Mouse (Mus musculus) 416B (cell line): ENCODE measurements at regions not wholly inside any gene's neighbourhood (a gene's known extent, or its start where the extent isn't known, plus 50 kb on each side); places are given as distances from the start of the nearest gene placed in this dataset.
A peak's percentile ranks its signal among the peaks of the same experiment; 100 is the strongest.

Source experiments
- DNase-seq: peaks from one replicate; pipeline ENCODE4 v3.0.0; 2011; ENCODE audit warnings: low read depth

GRCm38 (mm10) chr1:72000741-72001140 is 211.4 kb downstream of the Mreg start:
- no peak for DNase-seq

DNA sequence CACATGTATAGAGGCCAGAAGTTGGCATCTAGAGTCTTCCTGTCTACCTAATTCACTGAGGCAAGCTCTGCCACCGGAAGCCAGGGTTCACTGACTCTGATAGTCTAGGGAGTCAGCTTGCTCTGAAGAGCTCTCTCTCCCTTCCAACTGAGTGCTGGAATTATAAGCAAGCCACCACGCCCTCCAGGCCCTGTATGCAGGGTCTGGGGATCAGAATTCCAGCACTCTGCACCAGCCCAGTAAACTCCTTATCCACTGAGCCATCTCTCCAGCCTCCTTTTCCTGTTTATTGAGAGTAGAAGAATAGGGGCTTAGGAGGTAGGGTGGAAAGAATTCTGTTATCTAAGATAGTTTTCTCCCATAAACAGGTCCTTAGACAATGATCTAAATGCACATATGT is 215.3 kb downstream of the Mreg start:
- no peak for DNase-seq

- no peak for DNase-seq
These were observed 215.9 kb downstream of the Mreg start for GRCm38 (mm10) chr1:71996234-71996619.

GRCm38 (mm10) chr1:71995573-71996233 is 216.4 kb downstream of the Mreg start:
- no peak for DNase-seq

DNA sequence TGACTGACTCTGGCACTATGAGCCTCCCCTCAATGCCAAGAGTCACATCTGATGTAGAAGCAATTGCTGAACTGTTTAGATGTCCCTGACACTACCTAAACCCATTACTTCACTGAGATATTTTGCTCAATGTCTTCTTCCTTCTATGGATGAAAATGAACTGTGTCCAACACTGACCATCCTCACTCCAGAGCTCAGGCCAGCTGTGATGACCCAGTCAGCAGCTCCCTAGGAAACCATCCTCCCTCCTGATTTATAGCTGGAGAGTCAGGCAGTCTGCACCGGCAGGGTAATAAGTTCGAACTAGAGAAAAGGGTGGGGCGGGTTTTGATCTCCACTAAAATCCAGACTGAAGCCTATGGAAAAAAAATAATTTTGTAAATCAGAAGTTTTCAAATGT is 221.2 kb downstream of the Mreg start:
- DNase-seq: no peak

- DNase-seq: no peak
These were observed 224.0 kb downstream of the Mreg start for GRCm38 (mm10) chr1:71988086-71988485.

GRCm38 (mm10) chr1:71986047-71986446 is 226.1 kb downstream of the Mreg start:
- DNase-seq: no peak

GRCm38 (mm10) chr1:71983786-71984185 is 228.3 kb downstream of the Mreg start:
- DNase-seq: no peak

DNA sequence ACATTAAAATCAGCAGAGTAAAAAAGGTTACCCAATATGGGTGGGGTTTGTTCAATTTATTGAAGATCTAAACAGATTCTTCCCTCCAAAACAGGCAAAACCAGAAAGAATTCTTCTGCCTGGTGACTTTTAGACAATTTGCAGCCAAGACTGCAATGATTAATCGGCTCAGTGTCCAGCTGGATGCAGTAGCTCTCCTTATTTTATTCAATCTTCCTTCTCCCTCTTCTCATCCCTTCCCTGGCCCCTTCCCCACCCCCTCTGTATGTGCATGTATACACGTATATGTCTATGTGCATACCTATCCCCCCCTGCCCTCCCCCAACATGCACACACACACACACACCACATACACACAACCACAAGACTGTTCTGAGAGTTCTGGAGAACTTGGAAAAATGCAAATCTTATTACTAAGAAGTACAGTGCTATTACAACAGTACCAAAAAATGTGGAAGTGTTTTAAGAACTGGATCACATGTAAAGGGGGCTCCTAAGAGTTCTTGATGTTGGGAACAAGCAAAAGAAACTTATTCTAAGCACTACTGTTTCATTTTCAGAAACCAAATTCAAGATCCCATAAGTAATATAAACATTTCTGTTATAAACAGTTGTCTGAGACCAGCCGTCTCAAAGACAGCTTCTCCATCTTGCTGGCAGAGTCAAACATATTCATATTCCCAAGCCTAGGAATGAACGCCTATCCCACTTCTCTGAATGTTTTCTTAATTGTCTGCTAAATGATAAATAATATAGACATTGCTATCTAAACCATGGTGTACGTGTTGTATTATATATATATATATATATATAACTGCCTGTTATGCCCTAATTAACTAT is 229.5 kb downstream of the Mreg start:
- DNase-seq: no peak

DNA sequence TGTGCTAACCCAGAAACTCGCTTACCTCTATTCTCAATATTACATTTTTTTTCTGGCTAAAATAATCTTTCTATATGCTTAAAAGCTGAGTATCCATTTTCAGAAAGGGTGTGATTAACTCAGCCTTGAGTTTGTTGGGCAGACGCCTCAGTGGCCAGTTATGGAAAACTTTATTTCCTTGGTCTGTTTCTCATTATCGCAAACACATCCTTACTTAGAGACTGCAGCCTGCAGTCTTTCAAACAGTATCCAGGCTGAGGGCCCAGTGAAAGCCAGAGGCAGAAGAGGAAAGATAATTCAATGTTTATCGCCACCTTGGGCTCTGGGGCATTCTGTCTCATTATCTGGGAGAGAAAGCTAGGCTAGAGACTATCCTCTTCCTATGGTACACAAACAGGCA is 231.5 kb downstream of the Mreg start:
- no peak for DNase-seq

GRCm38 (mm10) chr1:71979261-71979660 is 232.8 kb downstream of the Mreg start:
- no peak for DNase-seq

DNA sequence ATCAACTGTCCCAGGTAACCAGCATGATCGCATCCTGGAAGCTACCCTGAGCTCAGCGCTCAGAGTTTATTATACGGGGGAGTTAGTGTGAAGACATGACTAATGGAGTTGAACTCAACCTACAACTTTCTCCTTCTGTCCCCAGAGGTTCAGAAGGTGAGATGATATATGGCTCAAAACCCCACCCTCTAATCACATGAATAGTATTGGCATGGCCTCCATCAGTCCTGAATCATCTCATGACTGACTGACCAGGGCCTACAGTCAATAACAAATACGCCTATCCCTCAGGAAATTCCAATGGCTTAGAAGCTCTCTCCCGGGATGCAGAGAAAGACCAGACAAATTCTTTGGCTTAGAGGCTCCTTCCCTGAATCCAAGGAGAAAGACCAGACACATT is 234.7 kb downstream of the Mreg start:
- DNase-seq: no peak

DNA sequence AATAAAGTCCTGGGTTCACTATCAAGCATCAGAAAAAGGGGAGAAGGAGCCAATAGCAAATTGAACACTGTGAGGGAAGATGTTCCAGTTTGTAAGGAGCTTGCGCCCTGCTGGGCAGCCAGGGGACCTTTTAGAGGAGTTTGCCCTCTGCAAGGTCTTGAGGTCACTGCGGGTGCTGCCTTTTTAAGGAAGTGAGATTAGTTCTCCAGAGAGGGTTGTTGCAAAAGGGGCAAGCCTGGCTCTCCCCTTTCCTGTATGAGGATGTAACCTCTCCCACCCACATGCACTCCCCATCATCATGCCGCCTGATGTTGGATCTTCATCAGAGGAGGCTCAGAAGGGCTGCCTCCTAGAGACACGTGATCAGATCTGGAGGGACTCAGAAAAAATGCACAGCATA is 237.4 kb downstream of the Mreg start:
- DNase-seq: no peak

GRCm38 (mm10) chr1:71971943-71972342 is 240.2 kb downstream of the Mreg start:
- no peak for DNase-seq

GRCm38 (mm10) chr1:71970771-71971170 is 241.3 kb downstream of the Mreg start:
- no peak for DNase-seq

DNA sequence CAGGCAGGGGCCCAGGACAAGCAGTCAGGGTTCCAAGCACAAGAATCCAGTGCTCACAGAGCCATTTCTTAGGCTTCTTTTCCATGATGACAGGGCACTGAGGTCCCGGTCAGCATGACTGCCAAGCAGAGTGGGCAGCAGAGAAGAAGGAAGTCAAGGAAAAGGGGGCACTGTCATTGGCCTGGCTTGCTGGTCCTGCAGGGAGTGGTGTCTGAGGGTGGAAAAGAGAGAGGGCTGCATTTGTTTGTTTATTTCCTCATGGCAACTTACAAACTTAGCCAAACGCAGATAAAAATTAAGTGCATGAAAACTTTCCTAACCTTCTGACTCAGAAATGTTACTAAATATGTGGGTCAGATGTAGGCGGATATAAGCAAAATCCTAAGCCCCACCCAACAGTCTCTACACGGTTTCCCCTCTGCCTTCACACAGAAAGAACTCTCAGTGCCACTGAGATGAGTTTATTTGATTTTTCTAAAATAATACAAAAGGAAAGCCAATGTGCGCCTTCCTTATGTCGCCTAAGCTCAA is 244.5 kb downstream of the Mreg start:
- DNase-seq: no peak

GRCm38 (mm10) chr1:71964450-71965126 is 247.5 kb downstream of the Mreg start:
- DNase-seq: no peak

- DNase-seq: peak; percentile 2
These were observed 255.2 kb downstream of the Mreg start for GRCm38 (mm10) chr1:71956940-71957339.

GRCm38 (mm10) chr1:71955331-71955730 is 256.8 kb downstream of the Mreg start:
- DNase-seq: no peak

- no peak for DNase-seq
These were observed 258.8 kb downstream of the Mreg start for GRCm38 (mm10) chr1:71953292-71953691.

- DNase-seq: no peak
These were observed 262.6 kb downstream of the Mreg start for GRCm38 (mm10) chr1:71949549-71949948.

DNA sequence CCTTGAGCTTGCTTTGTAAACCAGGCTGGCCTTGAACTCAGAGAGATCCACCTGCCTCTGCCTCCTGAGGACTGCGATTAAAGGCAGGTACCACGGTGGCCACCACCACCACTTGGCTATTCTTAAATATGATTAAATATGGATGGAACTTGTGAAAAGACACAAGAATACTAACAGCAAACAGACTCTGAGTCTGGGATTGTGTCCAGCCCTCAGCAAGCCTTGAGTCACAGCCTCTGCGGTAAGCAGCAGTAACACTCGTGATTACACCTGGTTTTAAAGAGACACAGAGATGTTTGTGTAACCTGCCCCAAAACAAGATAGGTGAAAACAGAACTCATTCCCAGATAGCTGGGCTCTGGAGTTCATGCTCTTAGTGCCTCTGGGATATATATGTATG is 263.4 kb downstream of the Mreg start:
- DNase-seq: no peak

DNA sequence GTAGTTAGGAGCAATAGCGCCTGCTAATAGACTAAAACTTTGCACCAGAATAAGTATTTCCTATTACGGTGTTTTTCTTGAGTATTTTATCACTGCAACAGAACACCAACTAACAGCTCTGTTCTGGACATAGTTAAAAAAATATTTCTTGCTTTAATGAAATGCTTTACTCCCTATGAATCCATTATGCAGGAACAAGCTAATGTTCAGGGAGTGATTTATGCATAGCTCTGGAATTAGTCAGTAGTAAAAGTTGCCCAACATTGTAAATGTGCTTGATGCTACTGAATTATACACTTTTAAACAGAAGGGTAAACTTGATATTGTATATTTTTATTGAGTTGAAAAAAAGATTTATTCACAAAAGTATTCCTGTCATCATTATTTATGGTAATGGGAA is 264.6 kb downstream of the Mreg start:
- no peak for DNase-seq
